Mouse (Mus musculus): ENCODE measurements around the gene Gm11007. TPM values are rescaled to one million over a fixed set of nuclear protein-coding genes. Genes with fewer than 3 reads are reported as not detected.

Gene Gm11007
- polyA plus RNA-seq (2017; shearing (Covaris generic)) = 10 to 100 TPM in 1 of 2 experiments, 1 to 10 TPM in 1; 9.5 to 10.3 TPM

GRCm38 (mm10) chr2:175643678-175644077 is at the start of gene Gm11007:
TSS of gene Gm11007 (plus strand) at chr2:175643978.

Other genes with a start within 250 kb of the Gm11007 start
- 10 to 100 TPM in 1 of 2 experiments, 1 to 10 TPM in 1; 6.8 to 16.6 TPM for gene Gm4724, start 208.2 kb upstream of the Gm11007 start, polyA plus RNA-seq (2017; shearing (Covaris generic))
- gene Zfp965, start 174.0 kb upstream of the Gm11007 start, polyA plus RNA-seq (2017; shearing (Covaris generic)) = 1 to 10 TPM; 5.8 to 7.7 TPM
- 1 to 10 TPM in 1 of 2 experiments, not detected in 1; 2.8 TPM for gene Zfp969, start 59.7 kb downstream of the Gm11007 start, polyA plus RNA-seq (2017; shearing (Covaris generic))
- gene Gm2007, start 97.6 kb downstream of the Gm11007 start, polyA plus RNA-seq (2017; shearing (Covaris generic)) = 10 to 100 TPM in 1 of 2 experiments, 1 to 10 TPM in 1; 9.5 to 10.3 TPM
- gene Gm14288, start 157.1 kb downstream of the Gm11007 start, polyA plus RNA-seq (2017; shearing (Covaris generic)) = 1 to 10 TPM in 1 of 2 experiments, under 1 TPM in 1; 0.84 to 2.1 TPM
- 1 to 10 TPM; 5.0 to 7.8 TPM for gene Gm6710, start 225.2 kb downstream of the Gm11007 start, polyA plus RNA-seq (2017; shearing (Covaris generic))